Mouse (Mus musculus) spleen, postnatal 36 days (tissue): Measurements from ENCODE around the gene Zfhx2.

Source experiments
- DNase-seq, 2 experiments: peaks; one replicate each; pipeline ENCODE4 v3.0.0; 2022; ENCODE audit warnings: low spot score in 2 of 2, mixed read lengths in 1 of 2

Zfhx2 gene

DNA sequence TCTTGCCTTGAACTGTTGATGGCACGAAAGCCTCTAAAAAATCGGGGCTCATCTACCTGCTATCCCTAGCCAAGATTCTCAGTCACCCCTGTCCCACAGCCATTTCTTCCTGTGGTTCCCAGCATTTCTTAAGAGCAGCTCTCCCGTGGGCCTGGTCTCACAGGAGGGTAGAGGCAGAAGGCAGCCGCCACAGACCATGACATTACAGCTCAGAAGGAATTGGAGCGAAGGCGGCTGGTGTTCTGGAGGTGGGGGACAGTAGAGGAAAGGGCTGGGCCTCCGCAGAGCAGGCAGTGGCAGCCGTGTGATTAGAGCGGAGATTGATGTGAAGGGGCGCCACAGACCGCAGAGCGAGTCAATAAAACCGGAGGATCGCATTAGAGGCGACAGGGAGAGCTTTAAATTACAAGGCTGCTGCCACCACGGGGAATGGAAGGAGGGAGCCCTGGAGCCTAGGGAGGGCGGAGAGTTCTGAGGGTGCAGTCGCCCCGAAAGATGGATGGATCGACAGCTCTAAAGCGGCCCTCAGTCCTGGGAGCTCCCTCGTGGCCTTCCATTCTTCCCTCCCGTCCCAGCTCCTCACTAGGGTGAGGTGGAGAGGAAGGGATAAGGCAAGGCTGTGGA lies 13.6 kb downstream of the Zfhx2 start:
- DNase-seq = no peak

DNA sequence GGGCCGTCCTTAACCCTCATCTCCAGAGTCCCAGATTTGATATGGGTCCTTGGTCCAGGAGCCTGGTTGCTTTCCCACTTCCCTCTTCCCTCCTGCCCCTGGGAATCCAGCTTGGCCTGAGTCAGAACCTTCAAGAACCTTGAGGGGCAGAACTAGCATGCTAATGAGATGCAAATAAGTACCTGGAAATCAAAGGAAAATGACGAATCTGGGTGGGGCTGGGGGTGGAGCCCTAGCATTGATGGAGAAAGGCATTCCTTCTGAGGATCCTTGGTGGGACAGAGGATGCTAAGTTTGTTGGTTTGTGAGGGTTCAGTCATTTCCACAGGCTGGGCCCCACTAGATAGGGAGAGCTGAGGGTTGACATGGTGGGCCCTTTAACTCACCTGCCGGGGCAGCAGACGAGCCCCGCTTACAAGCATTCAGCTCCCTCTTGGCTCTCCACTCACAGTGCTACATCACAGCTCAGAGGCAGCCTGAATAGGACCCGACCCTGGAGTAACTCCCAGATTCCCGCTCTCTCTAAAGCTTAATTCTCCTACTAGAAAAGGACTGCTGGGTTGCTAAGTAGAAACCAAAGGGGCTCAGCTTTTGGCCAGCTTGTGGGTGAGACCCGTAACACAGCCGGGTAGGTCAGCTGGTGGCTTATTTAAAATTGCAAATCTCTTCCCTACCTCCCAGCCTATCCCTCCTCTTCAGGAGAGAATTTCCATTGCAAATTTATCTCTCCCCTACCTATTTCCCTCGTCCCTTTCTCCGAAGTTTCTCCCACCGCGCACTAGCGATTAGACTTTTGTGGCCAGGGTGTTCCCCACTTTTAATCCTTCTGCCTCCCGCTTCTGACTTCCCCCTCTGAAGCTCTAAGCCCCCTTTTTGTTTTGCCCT lies 14.4 kb downstream of the Zfhx2 start:
- no peak for DNase-seq

DNA sequence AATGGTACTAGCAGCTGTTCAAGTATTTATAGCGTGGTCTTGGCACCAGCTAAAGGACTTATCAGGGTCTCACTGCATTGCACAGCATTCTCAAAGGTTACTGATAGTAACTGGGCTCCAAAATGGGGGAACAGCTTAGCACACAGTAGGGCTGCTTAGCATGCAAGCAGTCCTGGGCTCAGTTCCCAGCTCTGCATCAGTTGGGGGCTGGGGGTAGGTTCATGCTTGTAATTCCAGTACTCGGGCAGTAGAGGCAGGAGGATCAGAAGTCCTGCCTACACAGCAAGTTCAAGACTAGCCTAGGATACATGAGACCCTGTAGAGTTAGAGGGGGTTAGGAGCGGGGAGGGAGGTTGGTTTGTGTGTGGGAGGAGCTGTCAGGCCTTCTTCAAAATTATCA lies 15.2 kb downstream of the Zfhx2 start:
- DNase-seq = no peak

GRCm38 (mm10) chr14:55076224-55076623 lies 15.9 kb downstream of the Zfhx2 start:
- no peak for DNase-seq

GRCm38 (mm10) chr14:55074416-55074815 lies 17.7 kb downstream of the Zfhx2 start:
- DNase-seq = no peak

GRCm38 (mm10) chr14:55071756-55072155 lies 20.4 kb downstream of the Zfhx2 start:
- no peak for DNase-seq

- no peak for DNase-seq
Observed at GRCm38 (mm10) chr14:55066042-55066441, 26.1 kb downstream of the Zfhx2 start.

DNA sequence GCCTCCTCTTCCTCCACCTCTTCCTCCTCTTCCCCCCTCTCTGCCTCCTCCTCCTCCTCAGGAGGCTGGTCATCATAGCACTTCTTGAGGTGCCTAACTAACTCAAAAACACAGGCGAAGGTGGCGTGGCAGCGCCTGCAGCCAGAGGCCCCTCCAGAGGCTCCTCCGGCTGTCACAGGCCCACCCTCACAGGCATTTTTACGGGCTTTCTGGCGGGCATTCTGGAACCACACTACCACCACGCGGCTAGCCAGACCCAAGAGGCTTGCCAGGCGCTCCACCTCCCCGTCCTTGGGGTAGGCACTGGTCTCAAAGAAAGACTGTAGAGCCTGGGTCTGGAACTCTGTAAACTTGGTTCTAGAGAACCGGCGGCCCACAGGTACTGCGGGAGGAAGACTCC lies 26.7 kb downstream of the Zfhx2 start:
- no peak for DNase-seq

GRCm38 (mm10) chr14:55064481-55065370 lies 27.4 kb downstream of the Zfhx2 start:
- no peak for DNase-seq

DNA sequence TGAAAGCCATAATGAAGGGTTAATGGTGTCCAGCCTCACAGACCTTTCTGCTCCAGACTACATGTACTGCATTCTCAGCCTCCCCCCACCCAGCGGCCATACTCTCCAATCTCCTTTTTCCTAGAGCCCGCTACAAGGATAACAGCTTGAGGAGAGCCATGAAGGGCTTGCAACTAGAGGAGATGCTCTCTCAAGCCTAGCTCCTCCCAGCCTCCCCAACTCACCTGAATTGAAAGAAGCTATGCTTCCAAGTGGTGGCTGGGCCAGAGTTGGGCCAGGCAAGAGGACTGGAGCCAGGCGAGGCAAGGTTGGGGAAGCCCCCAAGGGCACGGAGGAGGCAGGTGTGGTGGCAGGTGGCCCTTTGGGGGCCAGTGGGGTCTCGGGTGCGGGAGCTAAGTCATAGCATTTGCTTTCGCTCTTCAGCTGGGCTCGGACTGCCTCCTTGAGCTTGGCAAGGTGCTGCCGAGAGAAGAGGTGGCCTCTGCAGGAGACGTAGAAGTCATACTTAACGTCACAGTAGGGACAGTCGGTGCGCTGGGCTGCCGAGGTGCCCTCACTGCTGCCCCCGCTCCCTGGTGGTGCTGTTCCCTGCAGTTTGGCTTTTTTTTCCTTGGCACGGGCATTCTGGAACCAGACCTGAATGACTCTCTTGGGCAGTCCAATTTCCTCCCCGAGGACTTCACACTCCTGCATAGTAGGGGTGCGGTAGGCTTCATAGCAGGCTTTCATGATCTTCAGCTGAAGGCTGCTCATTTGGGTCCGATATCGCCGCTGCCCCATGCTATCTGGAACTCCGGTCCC lies 28.3 kb downstream of the Zfhx2 start:
- DNase-seq = no peak

GRCm38 (mm10) chr14:55063117-55063516 lies 29.0 kb downstream of the Zfhx2 start:
- no peak for DNase-seq

GRCm38 (mm10) chr14:55062626-55063025 lies 29.5 kb downstream of the Zfhx2 start:
- peak; percentile 36 to 40 for DNase-seq

GRCm38 (mm10) chr14:55061845-55062244 lies 30.3 kb downstream of the Zfhx2 start:
- no peak for DNase-seq

- DNase-seq = no peak
Observed at GRCm38 (mm10) chr14:55059931-55060330, 32.2 kb downstream of the Zfhx2 start.

GRCm38 (mm10) chr14:55059009-55059408 lies 33.1 kb downstream of the Zfhx2 start:
- DNase-seq = no peak

- DNase-seq = peak in 1 of 2 experiments; percentile 15
Observed at GRCm38 (mm10) chr14:55055167-55055834, 36.8 kb downstream of the Zfhx2 start.

- no peak for DNase-seq
Observed at GRCm38 (mm10) chr14:55054191-55054749, 37.9 kb downstream of the Zfhx2 start.

- DNase-seq = no peak
Observed at GRCm38 (mm10) chr14:55053708-55054190, 38.4 kb downstream of the Zfhx2 start.

GRCm38 (mm10) chr14:55053050-55053449 lies 39.1 kb downstream of the Zfhx2 start:
- no peak for DNase-seq

DNA sequence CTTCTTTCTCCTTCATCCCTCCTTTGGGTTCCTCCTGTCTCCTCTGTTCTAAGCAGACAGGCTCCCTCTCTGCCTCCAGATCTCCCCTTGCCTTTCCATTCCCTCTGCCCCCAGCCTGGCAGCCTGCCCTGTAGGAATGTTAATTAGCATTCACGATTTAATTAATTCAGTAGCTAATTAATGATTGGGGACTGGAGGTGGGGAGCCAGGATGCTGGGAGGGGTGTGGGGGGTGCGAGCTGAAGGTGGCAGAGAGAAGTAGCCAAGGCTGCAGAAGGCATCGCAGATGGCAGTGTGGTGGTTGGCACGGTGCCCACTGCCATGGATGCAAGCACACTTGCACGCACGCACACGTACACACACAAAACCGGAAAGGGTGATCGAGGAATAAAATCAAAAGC lies 39.6 kb downstream of the Zfhx2 start:
- DNase-seq = no peak
